Mouse (Mus musculus) right cerebral cortex, postnatal 25 days (tissue): ENCODE measurements at regions not wholly inside any gene's neighbourhood (a gene's known extent, or its start where the extent isn't known, plus 50 kb on each side); places are given as distances from the start of the nearest gene placed in this dataset.

Experiments used
- DNase-seq: peaks from one replicate; pipeline ENCODE4 v3.0.0; 2022

DNA sequence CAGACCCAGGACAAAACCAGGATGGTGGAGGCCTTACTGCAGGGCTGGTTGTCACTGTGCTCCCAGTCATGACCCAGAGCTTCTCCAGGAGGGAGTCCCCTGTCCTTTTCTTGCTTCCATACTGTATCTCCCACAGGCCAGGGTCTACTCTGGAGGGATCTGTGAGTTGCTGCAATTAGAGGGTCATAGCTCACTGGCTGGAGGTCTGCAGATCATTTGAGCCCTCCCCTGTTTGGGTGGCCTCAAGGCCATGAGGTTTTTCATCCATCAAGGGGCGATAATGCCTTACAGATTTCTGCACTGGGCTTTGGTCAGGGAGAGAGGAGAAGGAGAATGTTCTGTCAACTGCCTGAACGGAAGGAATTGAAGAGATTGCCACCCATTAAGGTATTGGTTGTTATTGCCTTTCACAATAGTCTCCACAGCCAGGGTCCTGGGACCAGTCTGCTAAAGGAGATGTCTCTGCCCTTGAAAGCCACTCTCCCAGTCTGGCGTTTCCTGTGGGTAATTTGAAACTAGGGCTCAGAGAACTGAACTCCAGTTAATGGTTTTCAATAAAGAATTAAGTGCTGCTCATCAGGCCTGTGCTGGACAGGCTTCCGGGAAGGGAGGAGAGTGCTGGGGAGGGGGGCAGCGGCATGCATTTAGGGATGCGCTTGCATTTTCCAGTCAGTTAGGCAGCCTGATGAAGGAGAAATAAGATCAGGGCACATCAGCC, 147.4 kb downstream of the Dmrta2 start:
- DNase-seq = no peak

DNA sequence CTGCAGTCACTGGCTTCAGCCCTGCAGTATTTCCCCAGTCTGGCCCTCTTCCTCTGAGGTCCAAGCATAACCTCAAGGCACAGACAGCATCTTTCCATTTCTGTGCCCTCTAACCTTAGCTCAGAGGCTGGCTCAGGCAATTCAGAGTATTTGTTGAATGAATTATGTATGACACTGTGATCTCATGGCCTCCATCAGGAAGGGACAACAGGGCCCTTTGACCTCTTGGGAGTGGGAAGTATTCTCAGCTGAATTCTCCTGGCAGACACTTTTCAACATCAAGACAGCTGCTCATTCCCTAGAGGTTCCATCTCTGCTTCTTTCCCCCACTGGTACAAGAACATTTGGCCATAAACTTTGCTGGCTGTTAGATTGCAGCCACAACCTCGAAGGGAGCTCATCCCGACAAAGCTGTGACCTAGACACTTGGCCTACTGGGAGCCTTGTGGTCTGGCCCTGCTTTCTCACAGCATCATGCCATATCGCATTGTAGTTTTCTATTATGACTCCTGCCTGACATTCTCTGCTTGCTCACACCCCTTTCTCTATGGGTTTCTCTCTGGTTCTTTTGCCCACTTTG, 150.2 kb downstream of the Dmrta2 start:
- no peak for DNase-seq

DNA sequence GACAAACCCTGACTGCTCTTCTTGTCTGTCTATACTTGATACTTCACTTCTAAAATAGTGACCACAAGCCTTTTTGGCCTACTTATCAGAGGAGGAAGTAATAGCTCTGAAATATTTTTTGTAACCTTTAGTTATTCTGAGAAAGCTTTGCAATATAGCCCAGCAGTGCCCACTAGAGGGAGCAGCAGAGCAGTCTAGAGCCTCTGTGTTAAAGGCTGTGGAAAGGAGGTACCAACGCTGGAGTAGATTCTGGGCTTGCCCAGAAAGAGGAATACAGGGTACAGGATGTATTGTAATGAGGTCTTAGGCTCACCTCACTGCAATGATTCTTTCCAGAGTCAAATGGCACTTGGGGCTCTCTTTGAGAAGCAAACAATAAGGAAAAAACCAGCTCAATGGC, 151.1 kb downstream of the Dmrta2 start:
- peak; percentile 74 for DNase-seq

DNA sequence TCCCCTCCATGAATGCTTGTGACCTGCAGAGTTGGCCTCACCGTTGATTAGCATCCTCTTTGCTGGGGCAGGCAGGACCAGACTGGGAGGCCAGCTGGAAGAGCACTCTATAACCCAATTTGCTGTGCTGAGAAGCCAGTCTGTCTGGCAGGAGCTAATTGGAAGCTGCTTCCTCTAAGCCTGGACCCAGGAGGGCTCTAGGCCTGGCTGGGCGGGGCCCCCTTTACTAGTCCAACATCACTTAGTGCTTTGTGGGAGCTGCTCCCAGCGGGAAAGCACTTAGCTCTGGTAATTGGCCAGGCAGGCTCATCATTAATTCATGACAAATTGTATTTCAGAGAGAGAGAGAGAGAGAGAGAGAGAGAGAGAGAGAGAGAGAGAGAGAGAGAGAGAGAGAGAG, 151.7 kb downstream of the Dmrta2 start:
- DNase-seq = no peak

DNA sequence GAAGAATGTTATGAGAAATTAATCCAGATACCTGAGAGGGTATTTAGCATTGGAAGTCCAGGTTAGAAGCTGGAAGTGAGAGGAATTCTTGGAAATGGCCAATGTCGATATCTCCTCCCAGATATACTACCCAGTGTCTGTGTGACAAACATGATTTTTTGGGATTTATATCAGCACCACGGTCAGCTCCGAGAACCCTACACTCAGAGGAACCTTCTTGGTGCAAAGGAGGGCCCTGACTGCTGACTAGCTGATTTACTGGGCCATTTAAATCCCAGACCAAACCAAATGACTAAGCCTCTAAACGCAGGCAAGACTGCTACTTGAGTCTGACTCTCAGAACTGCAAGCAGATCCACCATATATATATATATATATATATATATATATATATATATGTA, 154.2 kb downstream of the Dmrta2 start:
- DNase-seq = no peak

DNA sequence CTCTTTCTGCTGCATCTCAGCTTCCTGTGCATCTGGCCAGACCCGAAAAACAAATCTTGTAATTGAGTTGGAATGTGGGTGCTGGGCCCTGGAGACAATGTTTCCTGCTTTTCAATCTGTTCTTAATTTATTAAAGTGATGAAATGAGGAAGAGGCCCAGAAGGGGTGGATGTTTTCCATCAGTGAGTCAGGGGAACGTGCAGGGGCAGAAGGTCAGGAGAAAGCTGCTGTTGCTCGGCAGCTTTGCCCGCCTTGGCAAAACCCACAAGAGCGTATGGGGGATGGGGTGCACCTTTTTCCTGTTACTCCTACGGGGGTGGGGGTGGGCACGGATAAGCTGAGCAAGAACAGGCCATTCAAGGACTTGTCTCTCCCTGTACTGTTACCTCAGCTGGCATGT, 156.2 kb downstream of the Dmrta2 start:
- no peak for DNase-seq

DNA sequence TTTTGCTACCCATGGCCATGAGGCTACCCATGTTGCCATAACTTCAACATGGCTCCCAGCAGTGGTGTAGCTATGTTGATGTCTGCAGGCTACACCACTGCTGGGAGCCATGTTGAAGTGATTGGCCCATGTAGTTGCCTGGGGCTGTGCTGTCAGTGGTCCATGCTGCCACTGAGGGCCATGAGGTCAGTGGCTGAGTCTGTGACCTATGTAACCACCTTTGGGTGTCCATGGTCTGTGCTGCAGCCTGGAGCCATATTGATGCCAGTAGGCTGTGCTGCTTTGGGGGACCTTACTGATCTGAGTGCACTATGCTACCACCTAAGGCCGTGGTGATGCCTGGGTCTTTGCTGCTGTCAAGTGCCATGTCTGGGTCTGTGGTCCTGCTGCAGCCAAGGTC, 167.4 kb downstream of the Dmrta2 start:
- no peak for DNase-seq

DNA sequence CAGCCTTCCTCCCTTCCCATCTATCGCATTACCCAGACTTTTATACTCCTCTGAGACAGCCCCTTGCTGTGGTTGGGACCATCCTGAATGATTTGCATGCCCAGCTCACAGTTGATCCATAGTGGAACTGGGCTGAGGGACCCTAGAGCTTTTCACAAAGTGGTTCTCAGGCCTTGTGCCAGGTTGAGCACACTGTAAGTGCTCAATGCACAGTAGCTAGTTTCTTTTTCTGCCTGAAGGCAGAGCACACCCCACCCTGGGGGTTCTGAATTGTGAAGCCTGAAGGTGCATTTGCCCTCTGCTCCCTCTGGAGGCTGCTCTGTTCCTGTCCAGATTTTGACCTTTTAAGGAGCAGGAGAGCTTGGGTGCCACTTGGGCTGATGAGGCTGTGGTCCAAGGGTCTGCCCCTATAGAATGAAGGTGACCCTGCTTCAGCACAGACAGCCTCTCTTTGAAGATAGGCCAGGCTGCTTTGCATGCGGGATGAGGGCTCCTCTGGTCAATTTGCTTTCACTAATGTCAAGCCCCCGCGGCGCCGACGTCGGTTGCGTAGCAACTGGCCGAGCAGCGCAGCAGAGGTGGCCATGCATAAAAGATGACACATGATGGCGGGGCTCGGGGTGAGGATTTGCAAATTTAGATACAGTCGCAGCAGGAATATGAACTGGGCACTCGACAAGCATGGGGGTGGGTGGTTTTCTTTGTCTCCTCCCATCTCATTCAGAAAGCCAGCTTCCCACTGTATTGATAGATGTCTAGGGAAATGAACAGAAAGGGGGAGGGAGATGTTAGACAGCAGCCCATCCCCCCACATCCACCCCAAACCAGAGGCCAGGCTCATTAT, 174.5 kb downstream of the Dmrta2 start:
- DNase-seq = no peak
